Mouse (Mus musculus) brown adipose tissue, adult 24 weeks (tissue): ENCODE data around the gene Psma6. TPM values are rescaled to one million over a fixed set of nuclear protein-coding genes. Genes with fewer than 3 reads are reported as not detected.
"Not testable (repeated sequence)": the region's sequence is repeated elsewhere in the genome, so short reads cannot be mapped to it uniquely, and the experiment has no call there.

ENCODE experiments used
- H3K27ac ChIP-seq: fragments of 200-500 bp; replicated peaks from 2 replicates; pipeline ENCODE4 v1.5.1; 2012; ENCODE audit warnings: low read depth, mild to moderate bottlenecking, low read length
- H3K4me1 ChIP-seq: fragments of 200-500 bp; 2 replicates; pipeline ENCODE4 v1.6.1; 2012; ENCODE audit warnings: low read length, mixed read lengths; ENCODE audit not compliant: control insufficient read depth, insufficient read depth, insufficient read length
- H3K4me3 ChIP-seq: fragments of 200-500 bp; 2 replicates; pipeline ENCODE4 v1.5.1; 2012; ENCODE audit warnings: low read depth, mild to moderate bottlenecking, low read length, moderate library complexity; ENCODE audit not compliant: insufficient read depth
- polyA plus RNA-seq: library from polyadenylated mRNA; stranded (reverse); fragments of >200 nt; gene quantifications from 2 replicates; pipeline ENCODE4 v1.2.4, GENCODE M21; 2012; ENCODE audit not compliant: missing spikeins, insufficient read depth, insufficient read length

Gene Psma6
- polyA plus RNA-seq, result 251 and 340 TPM in 2 replicates

GRCm38 (mm10) chr12:55384023-55384749 is at the start of gene Psma6:
Psma6 (plus strand) TSS chr12:55384222.
- Histone ChIP-seq H3K4me3 (no peak within 1 kb of the TSS), H3K4me1 (peaks cover 10% of the 10 kb centered on the region), H3K27ac (peak within 1 kb of the TSS; percentile 55)

GRCm38 (mm10) chr12:55338490-55338889 is 45.5 kb upstream of the Psma6 start:
- H3K27ac ChIP-seq, H3K4me1 ChIP-seq, H3K4me3 ChIP-seq: not testable (repeated sequence)

- H3K27ac ChIP-seq, H3K4me1 ChIP-seq: not testable (repeated sequence)
These were observed 41.0 kb upstream of the Psma6 start for GRCm38 (mm10) chr12:55343045-55343444.

GRCm38 (mm10) chr12:55343998-55344397 is 40.0 kb upstream of the Psma6 start:
- peaks cover 5% of the 10 kb centered on the region for H3K4me1 ChIP-seq
- H3K27ac ChIP-seq, result no peak overlapping the region
- no peak overlapping the region for H3K4me3 ChIP-seq

More at GRCm38 (mm10) chr12:55343045-55343444, 41.0 kb upstream of the Psma6 start:
- H3K4me3 ChIP-seq, result not testable (repeated sequence)

DNA sequence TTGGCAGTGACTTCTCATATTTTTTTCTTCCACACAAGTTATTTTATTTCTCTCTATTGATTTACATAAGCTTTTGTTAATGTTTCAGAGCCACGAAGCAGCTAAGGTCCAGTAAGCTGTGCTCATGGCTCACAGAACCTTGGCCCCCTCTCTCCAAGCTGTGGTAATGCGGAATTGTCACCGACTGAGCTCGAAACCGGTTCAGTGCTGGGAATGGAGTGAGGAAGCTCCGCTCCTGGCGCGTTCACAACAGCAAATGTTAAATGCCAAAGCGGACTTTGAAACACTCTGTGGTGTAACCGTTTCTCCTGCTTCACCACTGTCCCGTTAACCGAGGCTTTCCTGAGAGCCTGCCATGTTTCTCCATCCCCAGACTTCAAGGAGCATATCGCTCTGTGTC is 39.4 kb upstream of the Psma6 start:
- Histone ChIP-seq H3K4me1 (peaks cover 5% of the 10 kb centered on the region), H3K4me3 (peak overlapping the region; percentile 16), H3K27ac (0 out of 2 replicates have a peak overlapping the region, but pooled peaks have one; percentile 4)

DNA sequence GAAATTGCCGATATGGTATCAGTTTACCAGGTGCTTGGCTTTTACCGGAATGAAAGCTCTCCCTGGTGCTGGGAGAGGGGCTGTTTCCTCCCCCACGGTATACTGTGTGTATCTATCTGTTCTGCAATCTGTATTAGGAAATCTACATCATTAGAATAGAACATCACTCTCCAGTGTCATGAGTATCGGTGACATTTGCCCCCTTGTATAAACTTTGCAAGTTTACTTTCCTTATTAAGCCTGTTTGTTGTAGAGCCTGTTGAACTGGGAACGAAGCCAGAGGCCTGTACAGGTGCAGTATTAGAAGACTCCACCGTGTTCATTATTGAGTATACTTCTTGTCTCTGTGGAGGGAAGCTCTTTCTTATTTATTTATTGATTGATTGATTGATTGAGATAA is 30.6 kb upstream of the Psma6 start:
- H3K27ac ChIP-seq, result no peak overlapping the region
- no peak overlapping the region for H3K4me3 ChIP-seq
- H3K4me1 ChIP-seq, result no peaks in the 10 kb centered on the region

DNA sequence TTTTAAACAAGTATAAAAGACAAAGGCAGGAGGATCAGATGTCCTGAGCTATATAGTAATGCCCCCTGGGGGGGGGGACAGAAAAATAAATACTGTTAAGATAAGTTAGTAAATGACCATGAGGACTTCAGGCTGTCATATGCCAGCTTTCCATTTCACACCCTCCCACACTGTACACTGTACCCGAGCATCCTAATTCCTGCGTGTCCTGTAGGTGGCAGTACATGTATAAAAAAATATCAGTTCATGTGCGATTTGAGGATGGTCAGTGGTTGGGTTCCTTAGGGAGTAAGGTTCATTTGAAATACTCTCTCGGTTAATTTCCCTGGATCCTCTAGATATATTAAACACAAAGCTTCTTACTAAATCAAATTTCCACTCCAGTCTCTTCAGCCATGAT is 29.1 kb upstream of the Psma6 start:
- H3K4me3 ChIP-seq, result no peak overlapping the region
- no peak overlapping the region for H3K27ac ChIP-seq
- no peaks in the 10 kb centered on the region for H3K4me1 ChIP-seq

DNA sequence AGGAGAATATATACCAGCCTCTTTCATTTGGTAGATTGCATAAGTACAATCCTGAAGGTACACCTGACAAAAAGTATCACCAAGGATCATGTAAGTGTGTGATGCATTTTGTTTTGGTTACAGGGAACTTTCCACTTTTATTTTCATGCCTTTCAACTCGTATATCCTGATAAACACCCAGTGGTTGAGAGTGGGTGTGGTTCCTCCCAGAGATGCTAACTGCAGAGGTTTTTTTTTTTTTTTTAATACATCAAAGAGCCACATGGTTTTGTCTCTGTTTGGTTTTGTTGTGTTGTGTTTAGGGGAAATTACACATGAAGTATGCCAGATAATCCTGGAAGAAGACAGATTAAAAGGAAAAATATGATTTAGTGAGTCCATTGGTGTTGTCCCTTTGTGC is 26.7 kb upstream of the Psma6 start:
- Histone ChIP-seq H3K4me1 (no peaks in the 10 kb centered on the region), H3K27ac (no peak overlapping the region), H3K4me3 (no peak overlapping the region)

DNA sequence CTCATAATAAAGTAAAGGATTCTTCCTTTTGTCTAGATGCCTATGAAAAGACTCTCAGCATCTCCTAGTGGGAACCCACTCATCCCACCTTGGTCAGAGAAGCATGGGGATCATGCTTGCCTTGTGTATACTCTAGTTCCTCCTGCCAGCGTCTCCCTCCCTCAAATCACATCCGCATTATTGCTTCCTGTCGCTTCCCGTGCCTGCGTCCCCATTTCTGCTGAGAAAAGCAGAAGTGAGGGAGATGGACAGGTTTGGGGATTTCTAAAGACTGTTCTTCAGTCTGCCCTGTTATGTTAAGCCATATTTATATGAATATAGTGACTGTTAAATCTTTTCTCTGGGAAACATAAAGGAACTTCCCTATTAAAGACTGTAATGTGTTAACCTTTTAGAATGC is 23.1 kb upstream of the Psma6 start:
- Histone ChIP-seq H3K4me1 (no peaks in the 10 kb centered on the region), H3K27ac (no peak overlapping the region), H3K4me3 (no peak overlapping the region)

- H3K27ac ChIP-seq, result no peak overlapping the region
- no peaks in the 10 kb centered on the region for H3K4me1 ChIP-seq
- H3K4me3 ChIP-seq, result no peak overlapping the region
These were observed 18.9 kb upstream of the Psma6 start for GRCm38 (mm10) chr12:55365083-55365482.

DNA sequence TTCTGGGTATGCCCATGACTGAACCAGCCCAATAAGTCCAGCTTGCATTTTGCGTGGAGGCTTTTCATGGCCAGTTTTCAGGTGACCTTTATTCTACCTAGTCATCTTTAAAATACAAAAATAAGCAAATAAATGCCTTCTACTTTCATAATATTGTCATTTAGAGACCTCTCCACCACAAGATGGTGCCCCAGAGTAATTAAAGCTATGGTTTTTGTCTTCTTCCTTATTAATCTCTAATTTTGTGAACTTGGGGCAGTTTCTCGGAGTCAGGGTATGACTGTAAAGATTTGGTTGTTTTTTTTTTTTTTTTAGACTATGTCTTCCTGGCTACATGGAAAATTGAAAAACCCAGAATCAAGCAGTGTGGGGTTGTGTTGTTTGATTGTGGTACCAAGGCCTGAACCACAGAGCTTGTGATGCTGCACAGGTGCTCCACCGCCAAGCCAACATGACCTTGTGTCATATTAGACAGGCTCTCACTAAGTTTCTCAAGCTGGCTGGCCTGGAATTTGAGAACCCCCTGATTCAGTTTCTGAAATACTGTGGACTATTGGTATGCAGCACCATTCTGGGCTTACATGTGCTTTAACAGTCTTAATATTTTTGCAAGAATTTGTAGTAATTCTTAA is 11.5 kb upstream of the Psma6 start:
- Histone ChIP-seq H3K27ac (no peak overlapping the region), H3K4me1 (0 out of 2 replicates have a peak, but pooled peaks cover 2% of the 10 kb centered on the region), H3K4me3 (no peak overlapping the region)

DNA sequence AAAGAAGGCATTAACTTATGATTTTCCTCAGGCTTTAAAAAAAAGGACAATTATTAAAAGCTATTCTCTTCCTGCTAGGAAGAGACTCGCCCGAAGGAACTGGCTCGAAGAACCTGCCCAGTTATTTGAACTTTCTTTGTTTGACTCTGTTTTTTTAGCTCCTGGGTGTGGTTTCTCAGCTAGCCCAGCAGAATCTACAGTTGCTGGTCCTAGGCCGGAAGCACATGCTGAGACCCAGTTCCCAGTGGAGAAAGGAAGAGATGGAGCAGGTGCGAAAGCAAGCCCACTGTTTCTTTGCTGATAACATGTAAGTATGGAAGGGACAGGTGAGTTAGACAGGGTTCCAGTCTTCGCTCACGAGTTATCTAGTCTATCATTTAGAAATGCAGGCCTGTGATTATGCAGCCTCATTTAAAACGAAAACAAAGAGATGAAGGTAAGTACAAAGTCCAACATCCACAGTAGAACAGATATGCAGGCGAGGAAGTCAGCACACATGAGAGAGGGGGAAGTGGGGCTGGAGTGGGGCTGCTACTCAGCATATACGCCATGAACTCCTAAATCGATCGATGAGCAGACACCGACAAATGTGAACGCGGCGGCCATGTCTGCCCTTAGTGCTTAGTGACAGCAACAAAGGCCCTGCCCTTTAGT is 6.9 kb upstream of the Psma6 start:
- H3K27ac ChIP-seq, result peak overlapping the region; percentile 72
- H3K4me1 ChIP-seq, result 0 out of 2 replicates have a peak, but pooled peaks cover 2% of the 10 kb centered on the region
- no peak overlapping the region for H3K4me3 ChIP-seq

DNA sequence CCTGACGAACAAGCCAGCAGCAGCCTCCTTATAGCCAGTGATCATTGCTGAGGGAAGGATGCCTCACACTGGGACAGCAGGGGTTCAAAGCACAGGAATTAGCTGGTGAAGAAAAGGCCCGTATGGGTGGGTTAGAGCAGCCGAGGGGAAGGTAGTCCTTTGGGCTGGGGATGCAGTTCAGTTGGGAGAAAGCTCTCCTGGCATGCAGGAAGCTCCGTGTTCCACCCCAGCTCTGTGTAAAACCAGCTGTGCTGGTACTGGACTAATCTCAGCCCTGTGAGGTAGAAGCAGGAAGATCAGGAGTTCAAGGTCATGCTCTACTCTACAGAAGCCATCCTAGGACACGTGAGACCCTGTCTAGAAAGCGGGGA is 6.4 kb upstream of the Psma6 start:
- Histone ChIP-seq H3K4me1 (0 out of 2 replicates have a peak, but pooled peaks cover 2% of the 10 kb centered on the region), H3K27ac (no peak overlapping the region)

DNA sequence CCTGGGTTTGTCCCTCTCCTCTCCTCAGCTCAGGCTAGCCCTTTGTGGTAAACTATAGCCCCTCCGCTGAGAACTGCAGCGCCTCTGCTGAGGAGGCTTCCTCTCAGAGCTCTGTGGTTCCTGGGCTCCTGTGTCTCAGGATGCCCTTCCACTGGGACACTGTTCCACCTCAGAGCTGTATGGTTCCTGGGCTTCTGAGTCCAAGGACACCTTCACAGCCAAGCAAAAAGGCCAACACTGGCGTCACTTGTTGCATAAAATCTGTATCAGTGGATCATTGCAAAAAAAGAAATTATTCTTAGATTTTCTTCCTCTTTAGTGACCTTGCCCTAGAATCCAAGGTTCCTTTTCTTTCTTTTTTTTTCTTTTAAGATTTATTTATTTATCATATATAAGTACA is 804 bp downstream of the Psma6 start:
- Histone ChIP-seq H3K4me3 (no peak overlapping the region), H3K4me1 (peaks cover 15% of the 10 kb centered on the region), H3K27ac (no peak overlapping the region; the same call in 1 of the 2 replicates)

More for the DNA sequence above, 6.4 kb upstream of the Psma6 start:
- no peak overlapping the region for H3K4me3 ChIP-seq

DNA sequence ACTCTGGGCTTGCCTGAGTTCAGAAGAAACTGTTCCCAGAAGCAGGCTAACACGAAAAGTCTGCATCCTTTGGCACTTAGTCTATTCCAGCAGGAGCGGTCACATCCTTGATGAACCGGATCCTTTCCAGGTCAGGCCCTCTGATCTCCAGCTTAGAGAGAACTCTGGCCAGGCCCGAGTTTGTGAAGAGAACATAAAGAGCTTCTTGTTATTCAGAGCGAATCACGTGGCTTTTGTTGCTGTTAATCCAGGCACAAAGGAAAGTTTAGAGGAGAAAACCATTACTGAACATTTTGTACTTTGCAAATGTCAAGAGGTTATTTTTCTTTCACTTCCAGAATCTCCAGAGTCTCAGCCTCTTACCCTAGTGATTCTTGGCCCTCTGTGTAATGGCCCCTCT is 1.9 kb downstream of the Psma6 start:
- H3K27ac ChIP-seq, result peak overlapping the region; percentile 65

More for the DNA sequence above, 1.9 kb downstream of the Psma6 start:
- peaks cover 19% of the 10 kb centered on the region for H3K4me1 ChIP-seq
- no peak overlapping the region for H3K4me3 ChIP-seq
